Mouse (Mus musculus): ENCODE results near the gene Rnf157. TPM values are rescaled to one million over a fixed set of nuclear protein-coding genes. Genes with fewer than 3 reads are reported as not detected.
"Not testable (repeated sequence)": the region's sequence is repeated elsewhere in the genome, so short reads cannot be mapped to it uniquely, and the experiment has no call there.

The Rnf157 gene
- total RNA-seq, 2 experiments from 2014 or later: 200 to 207 TPM

GRCm38 (mm10) chr11:116397517-116398347 lies 15.1 kb downstream of the Rnf157 start:
- DNase-seq (ENCODE audit: extremely low spot score in 1 of 2, low spot score in 2 of 2): no peak
- intact Hi-C loops (cut with DNase I): no loop called here

GRCm38 (mm10) chr11:116396934-116397330 lies 15.9 kb downstream of the Rnf157 start:
- no peak for DNase-seq (ENCODE audit: extremely low spot score in 1 of 2, low spot score in 2 of 2)
- intact Hi-C loops (cut with DNase I): no loop called here

- DNase-seq (ENCODE audit: extremely low spot score in 1 of 2, low spot score in 2 of 2): no peak
- intact Hi-C loops (cut with DNase I): no loop called here
Measured at GRCm38 (mm10) chr11:116396276-116396933, 16.4 kb downstream of the Rnf157 start.

- no peak for DNase-seq (ENCODE audit: extremely low spot score in 1 of 2, low spot score in 2 of 2)
- intact Hi-C loops (cut with DNase I): no loop called here
Measured at GRCm38 (mm10) chr11:116394769-116395168, 18.1 kb downstream of the Rnf157 start.

- peak in 1 of 2 experiments; percentile 40 for DNase-seq (ENCODE audit: extremely low spot score in 1 of 2, low spot score in 2 of 2)
- intact Hi-C loops (cut with DNase I): no loop called here
Measured at GRCm38 (mm10) chr11:116388841-116389480, 23.9 kb downstream of the Rnf157 start.

GRCm38 (mm10) chr11:116387086-116388071 lies 25.5 kb downstream of the Rnf157 start:
- intact Hi-C loops (cut with DNase I): no loop called here
- no peak for DNase-seq (ENCODE audit: extremely low spot score in 1 of 2, low spot score in 2 of 2)

GRCm38 (mm10) chr11:116385999-116386398 lies 26.8 kb downstream of the Rnf157 start:
- DNase-seq (ENCODE audit: extremely low spot score in 1 of 2, low spot score in 2 of 2): no peak
- intact Hi-C loops (cut with DNase I): no loop called here

GRCm38 (mm10) chr11:116384171-116384570 lies 28.7 kb downstream of the Rnf157 start:
- intact Hi-C loops (cut with DNase I): no loop called here
- DNase-seq (ENCODE audit: extremely low spot score in 1 of 2, low spot score in 2 of 2): no peak

GRCm38 (mm10) chr11:116383070-116383469 lies 29.8 kb downstream of the Rnf157 start:
- DNase-seq (ENCODE audit: extremely low spot score in 1 of 2, low spot score in 2 of 2); intact Hi-C loops (cut with DNase I): not testable (repeated sequence)

- no peak for DNase-seq (ENCODE audit: extremely low spot score in 1 of 2, low spot score in 2 of 2)
Measured at GRCm38 (mm10) chr11:116380767-116381166, 32.1 kb downstream of the Rnf157 start.

GRCm38 (mm10) chr11:116379530-116379929 lies 33.3 kb downstream of the Rnf157 start:
- intact Hi-C loops (cut with DNase I): no loop called here
- no peak for DNase-seq (ENCODE audit: extremely low spot score in 1 of 2, low spot score in 2 of 2)

More at GRCm38 (mm10) chr11:116380767-116381166, 32.1 kb downstream of the Rnf157 start:
- intact Hi-C loops (cut with DNase I): no loop called here

GRCm38 (mm10) chr11:116376945-116377661 lies 35.7 kb downstream of the Rnf157 start:
- intact Hi-C loops (cut with DNase I): no loop called here
- no peak for DNase-seq (ENCODE audit: extremely low spot score in 1 of 2, low spot score in 2 of 2)

- no peak for DNase-seq (ENCODE audit: extremely low spot score in 1 of 2, low spot score in 2 of 2)
- intact Hi-C loops (cut with DNase I): no loop called here
Measured at GRCm38 (mm10) chr11:116371894-116372450, 40.9 kb downstream of the Rnf157 start.

GRCm38 (mm10) chr11:116369633-116370032 lies 43.2 kb downstream of the Rnf157 start:
- no peak for DNase-seq (ENCODE audit: extremely low spot score in 1 of 2, low spot score in 2 of 2)
- intact Hi-C loops (cut with DNase I): no loop called here

- intact Hi-C loops (cut with DNase I): no loop called here
- no peak for DNase-seq (ENCODE audit: extremely low spot score in 1 of 2, low spot score in 2 of 2)
Measured at GRCm38 (mm10) chr11:116369051-116369450, 43.8 kb downstream of the Rnf157 start.

GRCm38 (mm10) chr11:116368116-116368515 lies 44.7 kb downstream of the Rnf157 start:
- DNase-seq (ENCODE audit: extremely low spot score in 1 of 2, low spot score in 2 of 2): peak; percentile 72 to 86

GRCm38 (mm10) chr11:116366647-116367046 lies 46.2 kb downstream of the Rnf157 start:
- DNase-seq (ENCODE audit: extremely low spot score in 1 of 2, low spot score in 2 of 2): no peak

More at GRCm38 (mm10) chr11:116368116-116368515, 44.7 kb downstream of the Rnf157 start:
- intact Hi-C loops (cut with DNase I): no loop called here

GRCm38 (mm10) chr11:116366124-116366523 lies 46.7 kb downstream of the Rnf157 start:
- intact Hi-C loops (cut with DNase I): no loop called here

More at GRCm38 (mm10) chr11:116366647-116367046, 46.2 kb downstream of the Rnf157 start:
- intact Hi-C loops (cut with DNase I): no loop called here

More at GRCm38 (mm10) chr11:116366124-116366523, 46.7 kb downstream of the Rnf157 start:
- DNase-seq (ENCODE audit: extremely low spot score in 1 of 2, low spot score in 2 of 2): no peak

Data from left cerebral cortex, postnatal 10 days (tissue).